Mouse (Mus musculus): ENCODE measurements around the gene Zfp385b.

DNA sequence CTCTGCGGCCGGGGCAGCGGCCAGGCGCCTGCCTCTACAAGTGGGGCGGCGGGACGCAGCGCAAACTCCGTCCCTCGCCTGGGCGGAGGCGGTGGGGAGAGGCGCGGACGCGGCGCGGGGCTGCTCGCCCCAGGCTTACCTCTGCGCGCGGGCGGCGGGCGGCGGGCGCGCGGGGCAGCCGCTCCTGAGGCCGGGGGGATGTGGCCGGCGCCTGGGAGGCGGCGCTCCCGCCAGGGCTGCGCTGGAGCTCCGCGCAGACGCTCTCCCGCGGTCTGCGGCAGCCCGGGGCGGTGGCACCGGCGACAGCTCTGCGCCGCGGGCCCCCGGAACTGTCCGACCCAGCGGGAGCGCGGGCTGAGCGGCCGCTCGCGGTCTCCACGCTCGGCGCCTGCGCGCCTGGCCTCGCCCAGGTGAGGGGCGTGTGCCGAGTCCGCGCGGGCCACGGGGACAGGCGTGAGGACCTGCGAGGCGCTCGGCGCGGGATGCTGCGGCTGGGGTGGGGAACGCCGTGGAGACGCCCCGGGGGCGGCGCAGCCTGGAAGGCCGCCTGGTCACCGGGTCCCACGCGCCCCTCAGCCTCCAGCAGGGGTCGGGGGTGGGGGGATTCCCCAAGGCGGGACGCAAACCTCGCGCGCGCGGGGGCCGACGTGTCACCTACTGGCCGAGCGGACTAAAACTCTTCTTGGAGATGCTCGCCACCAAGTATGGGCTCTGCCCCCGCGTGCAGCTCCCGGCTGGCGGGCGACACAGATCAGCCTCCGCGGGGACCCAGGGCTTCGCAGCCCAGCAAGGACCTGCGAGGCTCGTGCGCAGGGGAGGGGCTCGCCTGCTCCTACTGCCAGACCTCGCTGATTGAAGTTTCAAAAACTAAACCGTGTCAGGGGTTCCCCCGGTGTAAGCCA, 2.8 kb downstream of the Zfp385b start:
- TF ChIP-seq REST (IDR thresholded peaks at IDR 0.05; ENCODE audit: insufficient read depth, insufficient read length), result no peak
- TF ChIP-seq TCF12 (IDR thresholded peaks at IDR 0.05; ENCODE audit: insufficient read depth, poor library complexity, severe bottlenecking), result no peak
- TF ChIP-seq POLR2A (IDR thresholded peaks at IDR 0.05; ENCODE audit: insufficient read length, low read depth), result no peak
- TF ChIP-seq USF1 (IDR thresholded peaks at IDR 0.05; ENCODE audit: low read depth), result no peak
- no peak for TF ChIP-seq MAX (IDR thresholded peaks at IDR 0.05; ENCODE audit: low read depth)
- TF ChIP-seq MYOG (IDR thresholded peaks at IDR 0.05; ENCODE audit: control insufficient read depth in 1 of 3, insufficient read depth in 1 of 3, insufficient read length in 2 of 3, low read depth in 2 of 3), result no peak
- no peak for TF ChIP-seq MYOD1 (IDR thresholded peaks at IDR 0.05; ENCODE audit: control insufficient read depth in 1 of 3, insufficient read length in 2 of 3, low read depth in 2 of 3)
